Mouse (Mus musculus) kidney, embryonic 16.5 days (tissue): ENCODE results near the gene Olfr1369-ps1. TPM values are rescaled to one million over a fixed set of nuclear protein-coding genes. Genes with fewer than 3 reads are reported as not detected.
"Not testable (repeated sequence)": the region's sequence is repeated elsewhere in the genome, so short reads cannot be mapped to it uniquely, and the experiment has no call there.

Experiments
- ATAC-seq: fragments of 200-750 bp; cut with Nextera tagmentation; 2 replicates; pipeline ENCODE4 v1.8.0; 2017; ENCODE audit warnings: moderate TSS enrichment; ENCODE audit not compliant: low FRiP score, low TSS enrichment
- H3K27ac ChIP-seq: fragments of 300-500 bp; sonication (generic); 2 replicates; pipeline ENCODE4 v1.5.1; 2014; ENCODE audit warnings: low read length
- H3K27me3 ChIP-seq: fragments of 300-500 bp; sonication (generic); 2 replicates; pipeline ENCODE4 v1.6.1; 2014; ENCODE audit warnings: low read length, control low read depth, mixed read lengths; ENCODE audit not compliant: insufficient read depth
- H3K36me3 ChIP-seq: fragments of 300-500 bp; sonication (generic); 2 replicates; pipeline ENCODE4 v1.6.1; 2014; ENCODE audit warnings: low read length, control low read depth, mixed read lengths; ENCODE audit not compliant: insufficient read depth
- H3K4me1 ChIP-seq: fragments of 300-500 bp; sonication (generic); 2 replicates; pipeline ENCODE4 v1.6.1; 2014; ENCODE audit warnings: low read length, control low read depth, mixed read lengths; ENCODE audit not compliant: insufficient read depth
- H3K4me2 ChIP-seq: fragments of 300-500 bp; sonication (generic); replicated peaks from 2 replicates; pipeline ENCODE4 v1.6.1; 2014; ENCODE audit warnings: low read depth, low read length
- H3K4me3 ChIP-seq: fragments of 300-500 bp; sonication (generic); 2 replicates; pipeline ENCODE4 v1.5.1; 2014; ENCODE audit warnings: mild to moderate bottlenecking, low read length
- H3K9ac ChIP-seq: fragments of 300-500 bp; sonication (generic); replicated peaks from 2 replicates; pipeline ENCODE4 v1.6.1; 2014; ENCODE audit warnings: low read length
- H3K9me3 ChIP-seq: fragments of 300-500 bp; sonication (generic); 2 replicates; pipeline ENCODE4 v1.6.1; 2016; ENCODE audit warnings: low read length, control low read depth
- WGBS: fragments of 180-500 bp; shearing (Covaris S2); extraction: QIAGEN DNeasy Blood & Tissue Kit; methylation state at CpG from one replicate; pipeline ENCODE4 v1.1.7; 2014; 5-methylcytosine and 5-hydroxymethylcytosine counted together
- polyA plus RNA-seq: library from polyadenylated mRNA; unstranded; fragments of >200 nt; fragmentation: Nextera tagmentation; extraction: Ambion mirVana; gene quantifications from 2 replicates; pipeline ENCODE4 v1.2.1, GENCODE M21; 2015

The Olfr1369-ps1 gene
- 0.05 TPM in 1 of 2 replicates, not detected in the other for polyA plus RNA-seq

DNA sequence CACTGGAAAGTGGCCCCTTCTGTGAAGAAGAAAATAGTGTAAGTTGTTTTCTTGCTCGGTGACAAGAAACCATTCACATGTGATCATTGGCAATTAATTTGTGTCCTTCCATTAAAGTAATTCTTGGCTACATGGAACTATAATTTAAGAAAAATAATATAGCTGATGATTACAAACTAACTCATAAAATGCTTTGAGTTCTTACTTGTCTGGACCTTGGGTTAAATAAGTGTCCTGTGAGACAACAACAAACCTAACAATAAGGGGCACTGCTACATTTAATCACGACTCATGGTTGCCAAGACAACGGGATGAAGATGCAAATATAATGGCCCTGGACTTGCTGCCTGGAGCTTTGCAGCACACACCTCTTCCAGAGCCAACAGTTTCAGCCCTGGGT, at the start of gene Olfr1369-ps1:
Gene Olfr1369-ps1 (plus strand): TSS at position 301 of the 400 bp plus-strand sequence.
- not testable (repeated sequence) for H3K9me3 ChIP-seq, H3K9ac ChIP-seq, H3K27ac ChIP-seq, H3K4me3 ChIP-seq, H3K36me3 ChIP-seq, ATAC-seq, H3K4me2 ChIP-seq, H3K27me3 ChIP-seq, H3K4me1 ChIP-seq
- 84% methylated on average over 3 of the region's 3 CpGs for WGBS

DNA sequence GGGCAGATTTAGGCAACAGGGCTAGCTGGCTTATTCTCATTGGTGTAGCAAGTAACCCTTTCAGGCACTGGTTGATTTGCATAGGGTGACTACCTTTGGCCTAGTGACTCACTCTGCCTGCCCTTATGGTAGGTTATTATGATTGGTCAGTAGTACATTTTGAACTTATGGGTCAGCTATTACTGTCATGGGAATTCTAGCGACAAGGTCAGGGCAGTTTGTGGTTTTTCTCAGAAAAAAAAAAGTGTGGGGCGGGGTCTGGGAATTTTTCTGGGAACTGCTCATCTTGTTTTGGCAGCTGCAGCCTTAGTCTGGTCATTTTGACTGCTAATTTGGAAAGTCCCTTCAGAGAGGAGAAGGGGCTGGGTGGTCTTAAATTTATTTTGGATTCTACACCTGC, 45.3 kb upstream of the Olfr1369-ps1 start:
- no peak for ATAC-seq
- no peak overlapping the region for H3K4me2 ChIP-seq
- no peak overlapping the region for H3K4me3 ChIP-seq
- no peaks in the 10 kb centered on the region for H3K27me3 ChIP-seq
- no peak overlapping the region for H3K9ac ChIP-seq
- no peaks in the 10 kb centered on the region for H3K9me3 ChIP-seq
- no peak overlapping the region for H3K27ac ChIP-seq
- 77% methylated on average over 2 of the region's 2 CpGs for WGBS
- H3K36me3 ChIP-seq = no peaks in the 10 kb centered on the region
- no peaks in the 10 kb centered on the region for H3K4me1 ChIP-seq

DNA sequence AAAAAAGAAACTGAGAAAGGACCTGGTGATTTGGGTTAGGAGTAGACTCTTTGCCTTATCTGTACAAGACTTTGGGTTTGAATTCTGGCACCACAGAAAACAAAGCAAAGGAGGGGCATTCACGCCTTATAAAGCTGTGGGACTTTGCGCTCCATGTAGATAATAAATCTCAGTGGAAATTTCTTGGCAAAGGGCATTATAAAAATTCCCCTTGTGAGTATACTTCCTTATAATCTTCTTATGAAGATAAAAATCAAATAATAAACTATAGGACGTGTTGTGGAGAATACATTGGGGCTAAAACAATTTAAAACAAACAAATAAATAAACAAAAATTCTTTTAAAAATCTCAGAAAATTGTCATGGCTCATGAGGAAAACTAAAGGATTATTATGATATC, 36.4 kb upstream of the Olfr1369-ps1 start, which contains the start of gene Olfr1370:
Gene Olfr1370 (minus strand): TSS at position 101 of the 400 bp plus-strand sequence.
- ATAC-seq = no peak

DNA sequence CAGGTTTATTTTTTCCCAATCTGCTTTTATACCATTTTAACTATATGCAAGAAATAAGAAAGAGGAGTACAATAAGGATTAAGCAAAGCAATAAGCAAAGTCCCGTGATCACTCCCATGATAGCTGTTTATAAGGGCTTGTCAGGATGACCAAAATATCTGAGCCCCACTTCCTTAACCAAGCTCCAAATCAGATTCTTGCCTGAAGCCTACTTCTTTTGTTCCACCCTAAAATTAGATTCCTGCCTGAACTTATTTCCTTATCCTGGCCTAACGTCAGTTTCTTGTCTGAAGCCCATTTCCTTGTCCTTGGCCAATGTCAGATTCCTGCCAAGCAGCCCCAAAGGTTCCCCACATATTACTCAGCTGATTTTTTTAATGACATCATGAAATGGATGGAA, 28.6 kb upstream of the Olfr1369-ps1 start:
- Histone ChIP-seq H3K36me3 (no peaks in the 10 kb centered on the region), H3K27ac (no peak overlapping the region), H3K4me2 (no peak overlapping the region), H3K4me3 (no peak overlapping the region), H3K27me3 (no peaks in the 10 kb centered on the region), H3K4me1 (no peaks in the 10 kb centered on the region), H3K9ac (no peak overlapping the region), H3K9me3 (no peaks in the 10 kb centered on the region)
- ATAC-seq = no peak
- 77% methylated on average over 2 of the region's 2 CpGs for whole genome bisulfite sequencing

More for the DNA sequence above, 36.4 kb upstream of the Olfr1369-ps1 start, which contains the start of gene Olfr1370:
- no peak within 1 kb of the TSS for H3K4me2 ChIP-seq
- H3K36me3 ChIP-seq = no peaks in the 10 kb centered on the region
- H3K4me3 ChIP-seq = no peak within 1 kb of the TSS
- no peak within 1 kb of the TSS for H3K27ac ChIP-seq
- H3K9ac ChIP-seq = no peak within 1 kb of the TSS
- 80% methylated on average over 3 of the region's 3 CpGs for WGBS
- no peaks in the 10 kb centered on the region for H3K9me3 ChIP-seq
- no peaks in the 10 kb centered on the region for H3K27me3 ChIP-seq
- H3K4me1 ChIP-seq = no peaks in the 10 kb centered on the region

DNA sequence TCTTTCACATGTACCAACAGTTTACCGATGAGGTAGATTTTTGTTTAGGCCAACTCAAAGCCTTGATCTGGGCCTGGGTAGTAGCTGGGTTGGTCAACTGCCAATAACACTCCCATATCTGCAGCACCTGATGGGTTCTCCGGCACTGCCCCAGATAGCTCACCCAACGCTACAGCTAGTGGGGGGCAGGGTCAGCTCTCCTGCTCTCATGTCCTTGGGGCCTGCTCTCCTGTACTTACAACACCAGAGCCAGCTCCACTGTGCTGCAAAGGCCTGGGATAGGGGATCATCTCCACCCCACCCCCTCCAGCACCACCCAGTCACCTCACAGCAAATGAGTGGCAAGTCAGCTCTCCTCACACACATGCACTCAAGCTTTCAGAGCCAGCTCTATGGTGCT, 1.5 kb upstream of the Olfr1369-ps1 start:
- Histone ChIP-seq H3K27ac (no peak overlapping the region), H3K4me3 (no peak overlapping the region), H3K27me3 (no peaks in the 10 kb centered on the region), H3K36me3 (no peaks in the 10 kb centered on the region), H3K9me3 (no peaks in the 10 kb centered on the region), H3K4me1 (no peaks in the 10 kb centered on the region), H3K9ac (no peak overlapping the region), H3K4me2 (no peak overlapping the region)
- ATAC-seq = no peak
- WGBS = 93% methylated on average over 3 of the region's 3 CpGs

DNA sequence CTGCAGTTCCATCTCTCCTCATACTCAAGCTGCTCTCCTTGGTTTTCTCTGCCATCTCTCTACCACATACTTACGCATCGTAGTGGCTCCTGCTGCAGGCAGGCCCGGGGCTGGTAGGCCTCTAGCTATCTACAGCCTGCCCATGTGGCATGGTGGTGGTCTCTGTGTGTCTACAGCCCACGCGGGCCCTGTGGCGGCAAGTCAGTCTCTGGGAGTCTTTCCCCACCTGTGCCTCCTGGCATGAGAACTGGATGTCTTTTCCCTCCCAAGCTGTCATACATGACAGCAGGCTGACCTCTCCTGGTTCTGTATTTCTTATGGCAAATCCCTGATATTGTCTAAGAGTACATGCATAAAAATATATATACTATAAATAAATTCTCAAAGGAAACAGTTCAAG, 842 bp upstream of the Olfr1369-ps1 start:
- no peak overlapping the region for H3K9ac ChIP-seq
- 90% methylated on average over 6 of the region's 6 CpGs for WGBS
- no peak overlapping the region for H3K4me2 ChIP-seq
- H3K27me3 ChIP-seq = no peaks in the 10 kb centered on the region
- H3K9me3 ChIP-seq = no peaks in the 10 kb centered on the region
- H3K4me1 ChIP-seq = no peaks in the 10 kb centered on the region
- no peaks in the 10 kb centered on the region for H3K36me3 ChIP-seq
- ATAC-seq = no peak
- no peak overlapping the region for H3K27ac ChIP-seq
- H3K4me3 ChIP-seq = no peak overlapping the region

DNA sequence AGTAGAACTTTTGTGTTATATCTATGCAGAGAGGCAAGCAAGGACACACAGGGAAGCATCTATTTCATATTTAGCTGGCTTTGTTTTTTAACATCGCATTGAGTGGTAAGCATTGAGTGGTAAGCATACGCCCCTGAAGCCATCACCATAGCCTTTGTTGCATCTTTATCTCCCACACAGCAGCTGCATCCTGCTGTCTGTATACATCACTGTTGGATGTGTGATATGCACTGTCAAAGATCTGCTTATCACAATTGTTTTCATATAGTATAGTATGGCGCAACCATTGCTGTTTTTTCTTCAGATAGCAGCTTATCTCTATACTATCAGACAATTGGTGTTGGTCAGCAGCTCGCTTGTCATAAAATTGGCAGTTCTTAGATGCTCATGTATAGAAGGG, 2.8 kb downstream of the Olfr1369-ps1 start:
- no peaks in the 10 kb centered on the region for H3K4me1 ChIP-seq
- H3K36me3 ChIP-seq = no peaks in the 10 kb centered on the region
- H3K4me2 ChIP-seq = no peak overlapping the region
- H3K4me3 ChIP-seq = no peak overlapping the region
- no peak overlapping the region for H3K27ac ChIP-seq
- ATAC-seq = no peak
- H3K27me3 ChIP-seq = no peaks in the 10 kb centered on the region
- H3K9ac ChIP-seq = no peak overlapping the region
- 86% methylated on average over 4 of the region's 4 CpGs for WGBS
- no peaks in the 10 kb centered on the region for H3K9me3 ChIP-seq

DNA sequence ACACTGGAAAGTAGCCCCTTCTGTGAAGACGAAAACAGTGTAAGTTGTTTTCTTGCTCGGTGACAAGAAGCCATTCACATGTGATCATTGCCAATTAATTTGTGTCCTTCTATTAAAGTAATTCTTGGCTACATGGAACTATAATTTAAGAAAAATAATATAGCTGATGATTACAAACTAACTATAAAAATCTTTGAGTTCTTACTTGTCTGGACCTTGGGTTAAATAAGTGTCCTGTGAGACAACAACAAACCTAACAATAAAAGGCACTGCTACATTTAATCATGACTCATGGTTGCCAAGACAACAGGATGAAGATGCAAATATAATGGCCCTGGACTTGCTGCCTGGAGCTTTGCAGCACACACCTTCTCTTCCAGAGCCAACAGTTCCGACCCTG, 18.1 kb downstream of the Olfr1369-ps1 start, which contains the start of gene Olfr263:
Gene Olfr263 (plus strand): TSS at position 301 of the 400 bp plus-strand sequence.
- 87% methylated on average over 3 of the region's 3 CpGs for WGBS
- H3K27ac ChIP-seq, H3K4me2 ChIP-seq, H3K9ac ChIP-seq, H3K4me1 ChIP-seq, H3K36me3 ChIP-seq, H3K4me3 ChIP-seq, H3K9me3 ChIP-seq, ATAC-seq, H3K27me3 ChIP-seq: not testable (repeated sequence)

DNA sequence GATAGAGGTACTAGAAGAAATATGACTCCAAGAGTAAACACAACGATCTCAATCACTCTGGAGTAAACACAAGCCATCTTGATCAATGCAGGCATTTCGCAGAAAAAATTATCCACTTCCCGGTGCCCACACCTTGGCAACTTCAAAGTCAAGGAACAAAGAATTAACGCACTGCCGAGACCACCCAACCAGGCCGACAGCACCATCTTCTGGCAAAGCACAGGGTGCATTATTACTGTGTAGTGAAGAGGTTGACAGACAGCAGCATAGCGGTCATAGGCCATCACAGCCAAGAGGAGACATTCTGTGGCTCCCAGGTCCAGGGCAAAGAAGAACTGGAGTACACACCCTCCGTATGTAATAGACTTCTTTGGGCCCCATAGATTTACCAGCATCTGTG, 31.1 kb downstream of the Olfr1369-ps1 start:
- ATAC-seq = no peak
- Histone ChIP-seq H3K4me2 (no peak overlapping the region), H3K27me3 (no peaks in the 10 kb centered on the region), H3K9me3 (no peaks in the 10 kb centered on the region), H3K27ac (no peak overlapping the region), H3K4me1 (no peaks in the 10 kb centered on the region), H3K4me3 (no peak overlapping the region), H3K36me3 (no peaks in the 10 kb centered on the region), H3K9ac (no peak overlapping the region)
- 40% methylated on average over 8 of the region's 8 CpGs for WGBS

DNA sequence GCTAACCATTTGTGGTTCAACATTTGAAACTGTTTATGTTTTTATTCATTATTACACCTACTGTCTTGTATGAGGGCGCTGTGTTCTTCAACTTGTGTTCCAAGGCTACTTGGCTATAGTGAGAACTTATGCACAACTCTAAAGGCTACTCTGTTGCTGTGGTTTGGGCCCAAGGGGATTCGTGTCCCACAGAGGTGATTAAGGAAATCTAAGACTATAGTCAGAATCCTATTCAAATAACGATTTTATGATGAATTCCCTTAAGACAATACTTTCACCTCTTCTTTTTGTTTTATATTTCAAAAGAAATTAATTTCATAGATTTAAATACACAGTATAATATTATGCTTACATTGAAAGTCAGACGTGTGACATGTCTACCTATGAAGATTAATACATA, 34.5 kb downstream of the Olfr1369-ps1 start, which contains the start of gene Olfr1368:
Gene Olfr1368 (minus strand): TSS at position 101 of the 400 bp plus-strand sequence.
- no peak within 1 kb of the TSS for H3K4me2 ChIP-seq
- H3K27ac ChIP-seq = no peak within 1 kb of the TSS
- no peaks in the 10 kb centered on the region for H3K9me3 ChIP-seq
- ATAC-seq = no peak
- H3K27me3 ChIP-seq = no peaks in the 10 kb centered on the region
- WGBS = 70% methylated on average over 4 of the region's 4 CpGs
- H3K36me3 ChIP-seq = no peaks in the 10 kb centered on the region
- no peak within 1 kb of the TSS for H3K9ac ChIP-seq
- no peak within 1 kb of the TSS for H3K4me3 ChIP-seq
- no peaks in the 10 kb centered on the region for H3K4me1 ChIP-seq
